Mouse (Mus musculus): Measurements from ENCODE around the gene Haus2.

Gene Haus2

DNA sequence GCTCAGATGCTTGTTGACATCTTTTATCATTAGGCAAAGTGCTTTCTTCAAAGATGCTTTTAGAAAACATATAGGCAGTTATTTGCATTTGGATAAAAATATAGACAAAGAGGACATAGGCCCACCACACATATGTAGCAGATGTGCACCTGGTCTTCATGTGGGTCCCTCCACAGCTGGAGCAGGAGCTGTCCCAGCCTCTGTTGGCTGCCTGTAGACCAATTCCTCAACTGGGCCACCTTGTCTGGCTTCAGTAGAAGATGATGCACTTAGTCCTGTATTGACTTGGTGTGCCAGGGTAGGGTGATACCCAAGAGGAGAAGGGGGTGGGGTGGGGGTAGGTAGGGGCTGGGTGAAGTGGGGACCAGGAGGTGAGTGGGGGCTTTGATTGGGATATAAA, 53.6 kb downstream of the Haus2 start:
- DNase-seq (ENCODE audit: extremely low read depth, low read depth, low spot score) = no peak

DNA sequence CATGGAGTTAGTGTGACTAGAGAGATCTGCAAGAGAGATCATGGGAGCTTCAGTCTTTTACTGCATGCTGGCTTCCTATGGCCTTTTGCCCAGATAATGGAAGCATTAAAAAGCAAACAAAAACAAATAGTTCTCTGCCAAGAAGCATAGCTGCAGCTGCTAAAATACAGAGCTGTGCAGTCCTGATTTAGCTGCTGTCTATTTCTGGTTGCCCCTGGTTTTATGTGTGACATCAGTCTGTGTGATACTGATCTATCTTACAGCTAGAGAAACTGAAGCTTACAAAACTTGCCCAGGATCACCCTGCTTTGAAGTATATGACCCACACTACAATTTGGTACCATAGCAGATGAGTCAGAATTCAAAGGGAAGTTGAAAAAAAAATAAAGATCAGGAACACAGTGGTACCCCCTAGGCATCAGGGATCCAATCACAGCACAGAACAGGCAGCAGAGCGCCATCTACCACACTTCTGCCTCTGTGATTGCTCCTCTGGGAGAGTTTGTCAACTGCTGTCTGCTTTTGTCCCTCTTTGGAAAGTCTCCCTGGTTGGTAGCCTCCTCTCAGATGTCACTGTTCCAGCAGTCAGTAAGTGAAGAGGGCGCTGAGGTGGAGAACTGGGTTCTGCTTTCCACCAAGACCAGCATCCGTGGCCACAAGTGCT, 54.4 kb downstream of the Haus2 start:
- no peak for DNase-seq (ENCODE audit: extremely low read depth, low read depth, low spot score)

DNA sequence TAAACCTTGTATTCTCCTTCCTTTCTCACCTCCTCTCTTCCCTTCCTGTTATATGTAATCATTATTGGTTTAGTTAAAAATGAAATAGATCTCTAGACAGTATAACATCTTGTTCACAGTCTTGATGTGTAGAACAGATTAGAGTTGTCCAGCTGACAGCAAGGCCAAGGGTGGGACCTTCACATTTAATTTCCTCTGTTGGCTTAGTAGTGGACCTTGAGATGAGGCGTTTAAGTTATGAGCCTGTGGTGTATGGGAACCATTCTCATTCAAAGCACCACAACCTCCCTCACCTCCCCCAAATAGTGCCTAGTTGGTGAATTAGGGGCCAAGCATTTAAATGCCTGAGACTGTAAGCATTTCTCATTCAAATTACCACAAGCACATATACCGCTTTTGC, 58.3 kb downstream of the Haus2 start:
- no peak for DNase-seq (ENCODE audit: extremely low read depth, low read depth, low spot score)

DNA sequence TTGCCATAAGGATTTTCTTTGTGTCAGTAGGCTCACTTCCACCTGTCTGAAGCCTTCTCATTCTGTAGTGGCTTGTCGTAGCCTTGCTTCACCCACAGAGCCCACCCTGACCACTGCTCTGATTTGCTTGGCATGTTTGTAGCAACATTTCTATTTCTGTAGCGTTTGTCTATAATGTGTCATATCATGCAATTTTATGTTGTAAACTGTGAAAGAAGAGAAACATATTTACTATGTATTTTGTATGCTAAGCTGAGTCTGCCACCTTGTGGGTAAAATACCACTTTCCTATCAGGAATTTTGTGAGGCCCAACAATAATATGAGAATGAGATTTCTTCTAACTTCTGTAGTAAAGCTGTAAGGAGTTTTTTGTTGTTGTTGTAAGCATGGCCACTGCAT, 61.1 kb downstream of the Haus2 start:
- DNase-seq (ENCODE audit: extremely low read depth, low read depth, low spot score) = no peak

Data from fat pad, adult 2 months (tissue).